Mouse (Mus musculus): Measurements from ENCODE around the gene Fam20a. TPM values are rescaled to one million over a fixed set of nuclear protein-coding genes. Genes with fewer than 3 reads are reported as not detected.
A peak's percentile ranks its signal among the peaks of the same experiment; 100 is the strongest.

Gene Fam20a
- polyA plus RNA-seq, 1 experiment from 2014 or later: 0.37 TPM

DNA sequence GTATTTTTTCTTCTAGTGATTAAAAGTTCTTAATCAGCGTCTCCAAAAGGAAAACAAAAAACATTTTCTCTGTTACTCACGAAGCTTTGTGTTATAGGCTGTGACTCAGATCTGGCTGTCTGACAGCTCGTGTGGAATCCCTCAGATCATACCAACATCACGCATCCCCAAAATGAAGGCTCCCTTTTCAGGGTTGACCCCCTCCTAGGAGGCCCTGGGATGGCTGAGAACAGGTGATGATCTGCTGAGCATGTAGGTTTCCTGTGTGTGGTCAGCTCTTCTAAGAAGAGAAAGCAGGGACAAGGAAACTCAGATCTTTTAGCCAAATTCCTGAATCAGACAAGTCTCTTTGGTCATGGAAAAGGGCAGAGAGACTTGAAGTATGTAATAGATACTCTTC, 23.1 kb upstream of the Fam20a start:
- DNase-seq (ENCODE audit: low spot score): no peak
- Histone ChIP-seq H3K4me3 (ENCODE audit: low read depth, low read length) (no peak overlapping the region), H3K27me3 (ENCODE audit: control insufficient read depth, insufficient read depth, low read length) (no peaks in the 10 kb centered on the region), H3K36me3 (ENCODE audit: control insufficient read depth, insufficient read depth, low read length) (no peaks in the 10 kb centered on the region), H3K27ac (replicated peaks; ENCODE audit: low read depth, low read length) (no peak overlapping the region), H3K4me1 (ENCODE audit: control insufficient read depth, insufficient read depth, low read length) (no peaks in the 10 kb centered on the region), H3K9me3 (ENCODE audit: control insufficient read depth, low read length) (no peaks in the 10 kb centered on the region), H3K4me2 (ENCODE audit: low read depth, severe bottlenecking) (no peak overlapping the region), H3K9ac (ENCODE audit: low read length) (no peak overlapping the region)
- WGBS: 77% methylated on average over 4 of the region's 4 CpGs
- no peak for ATAC-seq (ENCODE audit: insufficient number of reproducible peaks, low FRiP score, low TSS enrichment, low read depth)

GRCm38 (mm10) chr11:109737967-109738366, 15.9 kb upstream of the Fam20a start:
- no peak for ATAC-seq (ENCODE audit: insufficient number of reproducible peaks, low FRiP score, low TSS enrichment, low read depth)
- WGBS: 71% methylated on average over 3 of the region's 3 CpGs

GRCm38 (mm10) chr11:109736406-109736805, 14.3 kb upstream of the Fam20a start:
- H3K27ac ChIP-seq (replicated peaks; ENCODE audit: low read depth, low read length): no peak overlapping the region
- 50% methylated on average over 3 of the region's 3 CpGs for WGBS
- no peak overlapping the region for H3K9ac ChIP-seq (ENCODE audit: low read length)
- H3K9me3 ChIP-seq (ENCODE audit: control insufficient read depth, low read length): no peaks in the 10 kb centered on the region
- no peaks in the 10 kb centered on the region for H3K27me3 ChIP-seq (ENCODE audit: control insufficient read depth, insufficient read depth, low read length)
- no peaks in the 10 kb centered on the region for H3K4me1 ChIP-seq (ENCODE audit: control insufficient read depth, insufficient read depth, low read length)
- H3K4me3 ChIP-seq (ENCODE audit: low read depth, low read length): no peak overlapping the region
- ATAC-seq (ENCODE audit: insufficient number of reproducible peaks, low FRiP score, low TSS enrichment, low read depth): no peak
- no peak overlapping the region for H3K4me2 ChIP-seq (ENCODE audit: low read depth, severe bottlenecking)
- no peak for DNase-seq (ENCODE audit: low spot score)
- H3K36me3 ChIP-seq (ENCODE audit: control insufficient read depth, insufficient read depth, low read length): no peaks in the 10 kb centered on the region

More at GRCm38 (mm10) chr11:109737967-109738366, 15.9 kb upstream of the Fam20a start:
- H3K36me3 ChIP-seq (ENCODE audit: control insufficient read depth, insufficient read depth, low read length): no peaks in the 10 kb centered on the region
- H3K4me2 ChIP-seq (ENCODE audit: low read depth, severe bottlenecking): no peak overlapping the region
- no peaks in the 10 kb centered on the region for H3K9me3 ChIP-seq (ENCODE audit: control insufficient read depth, low read length)
- no peak overlapping the region for H3K27ac ChIP-seq (replicated peaks; ENCODE audit: low read depth, low read length)
- DNase-seq (ENCODE audit: low spot score): no peak
- no peak overlapping the region for H3K9ac ChIP-seq (ENCODE audit: low read length)
- H3K4me3 ChIP-seq (ENCODE audit: low read depth, low read length): no peak overlapping the region
- no peaks in the 10 kb centered on the region for H3K27me3 ChIP-seq (ENCODE audit: control insufficient read depth, insufficient read depth, low read length)
- H3K4me1 ChIP-seq (ENCODE audit: control insufficient read depth, insufficient read depth, low read length): no peaks in the 10 kb centered on the region

- Histone ChIP-seq H3K27me3 (ENCODE audit: control insufficient read depth, insufficient read depth, low read length) (no peaks in the 10 kb centered on the region), H3K4me3 (ENCODE audit: low read depth, low read length) (no peak overlapping the region), H3K9ac (ENCODE audit: low read length) (no peak overlapping the region), H3K4me2 (ENCODE audit: low read depth, severe bottlenecking) (no peak overlapping the region), H3K4me1 (ENCODE audit: control insufficient read depth, insufficient read depth, low read length) (no peaks in the 10 kb centered on the region), H3K27ac (replicated peaks; ENCODE audit: low read depth, low read length) (no peak overlapping the region), H3K9me3 (ENCODE audit: control insufficient read depth, low read length) (no peaks in the 10 kb centered on the region), H3K36me3 (ENCODE audit: control insufficient read depth, insufficient read depth, low read length) (no peaks in the 10 kb centered on the region)
- no peak for ATAC-seq (ENCODE audit: insufficient number of reproducible peaks, low FRiP score, low TSS enrichment, low read depth)
- WGBS: 94% methylated on average over 1 of the region's 1 CpGs
- DNase-seq (ENCODE audit: low spot score): no peak
Measured at GRCm38 (mm10) chr11:109734341-109734740, 12.3 kb upstream of the Fam20a start.

DNA sequence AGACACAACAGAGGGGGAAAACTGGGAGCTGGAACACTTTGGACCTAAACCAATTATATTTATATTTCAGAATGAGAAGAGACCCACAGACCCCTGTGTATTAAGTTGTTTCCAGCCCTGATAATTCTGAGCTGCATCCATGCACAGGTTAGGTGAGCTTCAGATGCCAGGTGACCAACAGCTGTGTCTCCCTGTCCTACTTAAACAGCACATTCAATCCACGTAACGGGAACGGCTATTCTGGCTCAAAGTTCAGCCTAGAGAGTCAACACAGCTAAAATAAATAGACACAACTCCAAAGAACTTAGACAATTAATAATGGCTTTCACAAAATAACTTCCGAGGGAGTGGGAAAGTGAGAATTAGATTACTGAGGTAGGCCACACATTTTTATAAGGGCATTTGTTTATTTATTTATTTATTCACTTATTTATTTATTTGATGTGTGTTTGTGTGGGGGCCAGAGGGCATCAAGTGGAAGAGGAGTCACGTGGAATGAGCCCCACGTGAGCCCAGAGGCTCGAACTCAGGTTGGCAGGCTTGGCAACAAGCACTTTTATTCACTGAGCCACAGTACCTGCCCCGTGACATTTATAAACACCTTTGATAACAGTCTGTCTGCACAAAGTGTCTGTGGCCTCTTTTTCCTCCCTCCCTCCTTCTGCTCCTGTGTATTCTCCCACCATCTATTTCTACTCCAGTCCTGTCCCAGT, 10.8 kb upstream of the Fam20a start:
- Histone ChIP-seq H3K36me3 (ENCODE audit: control insufficient read depth, insufficient read depth, low read length) (no peaks in the 10 kb centered on the region), H3K4me1 (ENCODE audit: control insufficient read depth, insufficient read depth, low read length) (no peaks in the 10 kb centered on the region), H3K4me3 (ENCODE audit: low read depth, low read length) (no peak overlapping the region), H3K9ac (ENCODE audit: low read length) (no peak overlapping the region), H3K27me3 (ENCODE audit: control insufficient read depth, insufficient read depth, low read length) (no peaks in the 10 kb centered on the region), H3K9me3 (ENCODE audit: control insufficient read depth, low read length) (no peaks in the 10 kb centered on the region), H3K4me2 (ENCODE audit: low read depth, severe bottlenecking) (no peak overlapping the region), H3K27ac (replicated peaks; ENCODE audit: low read depth, low read length) (no peak overlapping the region)
- WGBS: 79% methylated on average over 8 of the region's 8 CpGs
- ATAC-seq (ENCODE audit: insufficient number of reproducible peaks, low FRiP score, low TSS enrichment, low read depth): no peak
- no peak for DNase-seq (ENCODE audit: low spot score)

- Histone ChIP-seq H3K9ac (ENCODE audit: low read length) (no peak overlapping the region), H3K4me2 (ENCODE audit: low read depth, severe bottlenecking) (no peak overlapping the region), H3K9me3 (ENCODE audit: control insufficient read depth, low read length) (no peaks in the 10 kb centered on the region), H3K27me3 (ENCODE audit: control insufficient read depth, insufficient read depth, low read length) (no peaks in the 10 kb centered on the region), H3K36me3 (ENCODE audit: control insufficient read depth, insufficient read depth, low read length) (no peaks in the 10 kb centered on the region), H3K4me3 (ENCODE audit: low read depth, low read length) (no peak overlapping the region), H3K27ac (replicated peaks; ENCODE audit: low read depth, low read length) (no peak overlapping the region), H3K4me1 (ENCODE audit: control insufficient read depth, insufficient read depth, low read length) (no peaks in the 10 kb centered on the region)
- WGBS: 78% methylated on average over 3 of the region's 3 CpGs
- DNase-seq (ENCODE audit: low spot score) (no peak), ATAC-seq (ENCODE audit: insufficient number of reproducible peaks, low FRiP score, low TSS enrichment, low read depth) (no peak)
Measured at GRCm38 (mm10) chr11:109728371-109728770, 6.3 kb upstream of the Fam20a start.

- peaks cover 9% of the 10 kb centered on the region for H3K4me1 ChIP-seq (ENCODE audit: control insufficient read depth, insufficient read depth, low read length)
- H3K27me3 ChIP-seq (ENCODE audit: control insufficient read depth, insufficient read depth, low read length): peaks cover 8% of the 10 kb centered on the region; the same call in 1 of the 2 replicates
- H3K4me3 ChIP-seq (ENCODE audit: low read depth, low read length): no peak overlapping the region
- no peaks in the 10 kb centered on the region for H3K9me3 ChIP-seq (ENCODE audit: control insufficient read depth, low read length)
- DNase-seq (ENCODE audit: low spot score) (no peak), ATAC-seq (ENCODE audit: insufficient number of reproducible peaks, low FRiP score, low TSS enrichment, low read depth) (no peak)
- no peak overlapping the region for H3K27ac ChIP-seq (replicated peaks; ENCODE audit: low read depth, low read length)
- no peaks in the 10 kb centered on the region for H3K36me3 ChIP-seq (ENCODE audit: control insufficient read depth, insufficient read depth, low read length)
- H3K4me2 ChIP-seq (ENCODE audit: low read depth, severe bottlenecking): no peak overlapping the region
- H3K9ac ChIP-seq (ENCODE audit: low read length): no peak overlapping the region
- WGBS: 39% methylated on average over 4 of the region's 4 CpGs
Measured at GRCm38 (mm10) chr11:109722711-109723110, 632 bp upstream of the Fam20a start.

DNA sequence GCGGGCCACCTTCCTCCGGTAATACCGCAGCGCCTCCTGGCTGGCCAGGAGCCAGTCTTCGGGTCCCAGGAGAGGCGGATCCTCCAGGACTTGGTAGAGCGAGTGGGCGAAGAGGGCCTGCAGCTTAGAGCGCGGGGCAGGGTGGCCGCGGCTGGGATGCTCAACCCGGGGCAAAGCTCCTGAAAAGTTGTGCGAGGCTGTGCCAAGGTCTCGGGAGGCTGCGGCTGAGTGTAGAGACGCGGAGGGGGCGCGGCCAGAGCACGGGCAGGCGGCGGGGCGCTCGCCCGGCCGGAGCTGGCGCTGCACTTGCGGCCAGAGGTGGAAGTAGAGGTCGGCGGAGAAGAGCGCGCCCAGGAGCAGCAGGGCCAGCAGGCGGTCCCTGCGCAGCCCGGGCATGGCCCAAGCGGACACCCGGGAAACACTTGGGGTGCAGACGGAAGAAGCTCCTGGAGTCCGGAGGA, 729 bp downstream of the Fam20a start:
- Histone ChIP-seq H3K9me3 (ENCODE audit: control insufficient read depth, low read length) (no peaks in the 10 kb centered on the region), H3K27me3 (ENCODE audit: control insufficient read depth, insufficient read depth, low read length) (peaks cover 8% of the 10 kb centered on the region; the same call in 1 of the 2 replicates), H3K36me3 (ENCODE audit: control insufficient read depth, insufficient read depth, low read length) (no peaks in the 10 kb centered on the region), H3K4me1 (ENCODE audit: control insufficient read depth, insufficient read depth, low read length) (peaks cover 9% of the 10 kb centered on the region), H3K4me2 (ENCODE audit: low read depth, severe bottlenecking) (peak overlapping the region; percentile 76), H3K9ac (ENCODE audit: low read length) (peak overlapping the region; percentile 39; the same call in 1 of the 2 replicates), H3K27ac (replicated peaks; ENCODE audit: low read depth, low read length) (no peak overlapping the region), H3K4me3 (ENCODE audit: low read depth, low read length) (peak overlapping the region; percentile 42)
- no peak for DNase-seq (ENCODE audit: low spot score)
- 1% methylated on average over 40 of the region's 40 CpGs for WGBS
- peak; percentile 32 for ATAC-seq (ENCODE audit: insufficient number of reproducible peaks, low FRiP score, low TSS enrichment, low read depth)

Data from limb, embryonic 11.5 days (tissue).